Mouse (Mus musculus) embryonic facial prominence, embryonic 13.5 days (tissue): ENCODE measurements around the gene Kirrel3. TPM values are rescaled to one million over a fixed set of nuclear protein-coding genes. Genes with fewer than 3 reads are reported as not detected.

ENCODE experiments used
- ATAC-seq: fragments of 200-750 bp; cut with Nextera tagmentation; 2 replicates; pipeline ENCODE4 v1.8.0; 2017; ENCODE audit warnings: low read depth; ENCODE audit not compliant: insufficient number of reproducible peaks, insufficient read depth, low FRiP score, low TSS enrichment
- H3K27ac ChIP-seq: fragments of 300-500 bp; sonication (generic); 2 replicates; pipeline ENCODE4 v1.5.1; 2015; ENCODE audit warnings: moderate library complexity, mild to moderate bottlenecking, inconsistent platforms
- H3K27me3 ChIP-seq: fragments of 300-500 bp; sonication (generic); 2 replicates; pipeline ENCODE4 v1.6.1; 2015; ENCODE audit warnings: mild to moderate bottlenecking, inconsistent platforms
- H3K36me3 ChIP-seq: fragments of 300-500 bp; sonication (generic); 2 replicates; pipeline ENCODE4 v1.6.1; 2015; ENCODE audit warnings: mild to moderate bottlenecking, inconsistent platforms
- H3K4me1 ChIP-seq: fragments of 300-500 bp; sonication (generic); 2 replicates; pipeline ENCODE4 v1.6.1; 2015; ENCODE audit warnings: inconsistent platforms
- H3K4me2 ChIP-seq: fragments of 300-500 bp; sonication (generic); 2 replicates; pipeline ENCODE4 v1.6.1; 2015; ENCODE audit warnings: moderate library complexity, mild to moderate bottlenecking, inconsistent platforms
- H3K4me3 ChIP-seq: fragments of 300-500 bp; sonication (generic); 2 replicates; pipeline ENCODE4 v1.5.1; 2015; ENCODE audit warnings: mild to moderate bottlenecking, inconsistent platforms
- H3K9ac ChIP-seq: fragments of 300-500 bp; sonication (generic); 2 replicates; pipeline ENCODE4 v1.6.1; 2015; ENCODE audit warnings: mild to moderate bottlenecking, inconsistent platforms
- H3K9me3 ChIP-seq: fragments of 300-500 bp; sonication (generic); 2 replicates; pipeline ENCODE4 v1.6.1; 2016; ENCODE audit warnings: inconsistent platforms
- WGBS: fragments of 180-500 bp; shearing (Covaris S2); methylation state at CpG from one replicate; pipeline ENCODE4 v1.1.7; 2015; ENCODE audit warnings: mixed read lengths; 5-methylcytosine and 5-hydroxymethylcytosine counted together
- polyA plus RNA-seq: library from polyadenylated mRNA; unstranded; fragments of >200 nt; fragmentation: Nextera tagmentation; extraction: Ambion mirVana; gene quantifications from 2 replicates; pipeline ENCODE4 v1.2.1, GENCODE M21; 2015

Gene Kirrel3
- polyA plus RNA-seq, 1 experiment from 2014 or later, result 7.9 TPM

GRCm38 (mm10) chr9:34958183-34958830 lies 472.6 kb downstream of the Kirrel3 start:
- whole genome bisulfite sequencing, result 56% methylated on average over 5 of the region's 5 CpGs

GRCm38 (mm10) chr9:34960736-34961135 lies 475.0 kb downstream of the Kirrel3 start:
- ATAC-seq, result no peak
- H3K4me2 ChIP-seq, result no peak overlapping the region
- peaks cover 15% of the 10 kb centered on the region for H3K4me1 ChIP-seq
- no peaks in the 10 kb centered on the region for H3K9me3 ChIP-seq
- no peak overlapping the region for H3K9ac ChIP-seq
- H3K27ac ChIP-seq, result no peak overlapping the region
- WGBS, result 76% methylated on average over 12 of the region's 12 CpGs
- no peak overlapping the region for H3K4me3 ChIP-seq
- peaks cover 10% of the 10 kb centered on the region; the same call in 1 of the 2 replicates for H3K27me3 ChIP-seq
- no peaks in the 10 kb centered on the region for H3K36me3 ChIP-seq

More at GRCm38 (mm10) chr9:34958183-34958830, 472.6 kb downstream of the Kirrel3 start:
- H3K9me3 ChIP-seq, result no peaks in the 10 kb centered on the region
- ATAC-seq, result no peak
- H3K9ac ChIP-seq, result no peak overlapping the region
- H3K4me2 ChIP-seq, result no peak overlapping the region
- peaks cover 8% of the 10 kb centered on the region; the same call in 1 of the 2 replicates for H3K27me3 ChIP-seq
- H3K4me1 ChIP-seq, result peaks cover 6% of the 10 kb centered on the region; the same call in 1 of the 2 replicates
- no peaks in the 10 kb centered on the region for H3K36me3 ChIP-seq
- no peak overlapping the region for H3K4me3 ChIP-seq
- no peak overlapping the region for H3K27ac ChIP-seq

DNA sequence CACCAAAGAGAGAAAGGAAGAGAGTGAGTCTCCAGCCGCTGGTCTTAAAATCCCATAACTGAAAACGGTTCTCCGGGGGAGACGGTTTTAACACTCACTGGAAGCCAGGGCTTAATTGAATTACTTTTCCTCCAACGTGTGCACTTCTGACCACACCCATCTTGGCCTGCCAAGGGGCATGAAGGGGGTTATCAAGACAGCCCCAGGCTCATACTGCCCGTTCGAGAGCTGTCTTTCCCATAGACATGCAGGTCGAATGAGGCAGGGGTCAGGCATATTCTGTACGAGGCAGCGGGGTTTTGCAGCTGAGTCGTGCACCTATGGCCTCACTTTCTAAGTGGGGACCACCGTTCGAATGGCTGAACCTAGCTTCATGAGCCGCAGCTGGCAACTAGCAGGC lies 475.5 kb downstream of the Kirrel3 start:
- ATAC-seq, result no peak
- H3K27ac ChIP-seq, result no peak overlapping the region
- no peak overlapping the region for H3K4me3 ChIP-seq
- peaks cover 10% of the 10 kb centered on the region; the same call in 1 of the 2 replicates for H3K27me3 ChIP-seq
- peaks cover 15% of the 10 kb centered on the region for H3K4me1 ChIP-seq
- WGBS, result 64% methylated on average over 14 of the region's 14 CpGs
- H3K36me3 ChIP-seq, result no peaks in the 10 kb centered on the region
- H3K9me3 ChIP-seq, result no peaks in the 10 kb centered on the region
- no peak overlapping the region for H3K4me2 ChIP-seq
- H3K9ac ChIP-seq, result no peak overlapping the region

- H3K36me3 ChIP-seq, result no peaks in the 10 kb centered on the region
- no peak overlapping the region for H3K4me3 ChIP-seq
- peaks cover 9% of the 10 kb centered on the region; the same call in 1 of the 2 replicates for H3K27me3 ChIP-seq
- H3K9ac ChIP-seq, result no peak overlapping the region
- WGBS, result 90% methylated on average over 4 of the region's 4 CpGs
- peaks cover 15% of the 10 kb centered on the region for H3K4me1 ChIP-seq
- H3K4me2 ChIP-seq, result no peak overlapping the region
- no peaks in the 10 kb centered on the region for H3K9me3 ChIP-seq
- ATAC-seq, result no peak
- H3K27ac ChIP-seq, result no peak overlapping the region
These were observed 476.6 kb downstream of the Kirrel3 start for GRCm38 (mm10) chr9:34962251-34962650.

DNA sequence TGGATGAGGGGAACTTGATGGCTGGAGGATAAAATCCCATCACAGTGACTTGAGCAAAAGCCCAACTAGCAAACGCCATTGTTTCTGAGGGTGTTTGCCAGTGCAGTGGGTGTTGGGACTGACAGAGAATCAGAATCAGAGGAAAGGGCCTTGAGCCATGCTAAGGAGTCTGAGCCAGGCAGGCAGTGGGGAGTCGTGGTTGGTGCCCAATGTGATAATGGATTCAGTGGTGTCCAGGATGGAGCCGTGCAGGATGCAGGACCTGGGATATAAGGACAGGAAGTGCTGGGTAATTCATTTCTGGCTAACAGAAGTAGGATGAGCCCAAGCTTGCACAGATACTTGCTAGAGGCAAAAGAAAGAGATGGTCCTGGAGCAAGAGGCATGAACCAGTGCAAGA lies 477.9 kb downstream of the Kirrel3 start:
- Histone ChIP-seq H3K4me3 (no peak overlapping the region), H3K27ac (no peak overlapping the region), H3K27me3 (peaks cover 9% of the 10 kb centered on the region; the same call in 1 of the 2 replicates), H3K4me1 (peaks cover 15% of the 10 kb centered on the region), H3K9ac (no peak overlapping the region), H3K4me2 (no peak overlapping the region), H3K9me3 (no peaks in the 10 kb centered on the region), H3K36me3 (no peaks in the 10 kb centered on the region)
- ATAC-seq, result no peak
- 73% methylated on average over 3 of the region's 3 CpGs for WGBS

GRCm38 (mm10) chr9:34964172-34965040 lies 478.7 kb downstream of the Kirrel3 start:
- ATAC-seq, result no peak
- Histone ChIP-seq H3K36me3 (no peaks in the 10 kb centered on the region), H3K9ac (no peak overlapping the region), H3K9me3 (no peaks in the 10 kb centered on the region), H3K4me3 (no peak overlapping the region), H3K27me3 (peaks cover 9% of the 10 kb centered on the region; the same call in 1 of the 2 replicates), H3K27ac (no peak overlapping the region), H3K4me2 (no peak overlapping the region), H3K4me1 (peaks cover 15% of the 10 kb centered on the region)
- WGBS, result 47% methylated on average over 14 of the region's 14 CpGs

DNA sequence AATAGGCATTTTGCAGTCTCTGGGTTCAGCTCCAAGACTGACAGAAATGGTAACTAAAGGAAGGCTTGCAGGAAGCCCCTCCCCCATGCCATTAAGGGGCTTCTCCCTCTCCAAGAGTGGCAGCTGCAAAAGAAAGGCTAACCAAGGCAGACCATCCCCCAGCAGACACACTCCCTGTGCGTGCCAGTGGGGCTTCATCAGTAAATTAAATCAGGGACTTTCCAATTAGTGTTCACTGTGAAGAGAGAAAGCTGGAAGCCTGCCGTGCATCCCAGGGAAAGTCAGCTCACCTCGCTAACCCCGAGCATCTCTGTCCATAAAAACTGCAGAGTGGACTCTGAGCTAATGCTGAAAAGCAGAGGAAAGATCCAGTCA lies 479.3 kb downstream of the Kirrel3 start:
- 19% methylated on average over 4 of the region's 4 CpGs for WGBS
- H3K27me3 ChIP-seq, result peaks cover 9% of the 10 kb centered on the region; the same call in 1 of the 2 replicates
- no peak for ATAC-seq
- peaks cover 20% of the 10 kb centered on the region for H3K4me1 ChIP-seq
- no peak overlapping the region for H3K9ac ChIP-seq
- no peak overlapping the region for H3K4me3 ChIP-seq
- H3K27ac ChIP-seq, result no peak overlapping the region
- H3K9me3 ChIP-seq, result no peaks in the 10 kb centered on the region
- no peaks in the 10 kb centered on the region for H3K36me3 ChIP-seq
- H3K4me2 ChIP-seq, result no peak overlapping the region; the same call in 1 of the 2 replicates

DNA sequence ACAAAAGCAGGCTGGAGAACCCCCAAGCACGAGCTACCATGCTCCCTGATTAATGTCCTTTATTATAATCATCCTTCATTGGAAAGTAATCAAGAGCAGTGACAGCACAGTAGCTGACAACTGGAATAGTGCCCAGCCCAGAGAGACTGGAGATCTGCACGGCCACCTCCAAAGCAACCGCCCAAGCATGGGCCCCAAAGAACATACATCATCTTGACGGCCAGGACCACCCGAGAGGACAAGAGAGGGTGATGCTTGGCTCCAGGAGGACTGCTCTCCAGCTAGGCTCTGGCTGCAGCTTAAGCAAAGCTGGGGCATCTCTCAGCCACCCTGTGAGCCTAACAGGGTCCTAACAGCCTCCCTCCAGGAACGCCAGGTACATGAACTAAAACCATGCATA lies 482.1 kb downstream of the Kirrel3 start:
- Histone ChIP-seq H3K27ac (no peak overlapping the region), H3K9me3 (no peaks in the 10 kb centered on the region), H3K4me2 (no peak overlapping the region), H3K4me3 (no peak overlapping the region), H3K9ac (no peak overlapping the region), H3K4me1 (peaks cover 28% of the 10 kb centered on the region), H3K36me3 (no peaks in the 10 kb centered on the region), H3K27me3 (0 out of 2 replicates have a peak, but pooled peaks cover 6% of the 10 kb centered on the region)
- 76% methylated on average over 6 of the region's 6 CpGs for WGBS
- no peak for ATAC-seq

DNA sequence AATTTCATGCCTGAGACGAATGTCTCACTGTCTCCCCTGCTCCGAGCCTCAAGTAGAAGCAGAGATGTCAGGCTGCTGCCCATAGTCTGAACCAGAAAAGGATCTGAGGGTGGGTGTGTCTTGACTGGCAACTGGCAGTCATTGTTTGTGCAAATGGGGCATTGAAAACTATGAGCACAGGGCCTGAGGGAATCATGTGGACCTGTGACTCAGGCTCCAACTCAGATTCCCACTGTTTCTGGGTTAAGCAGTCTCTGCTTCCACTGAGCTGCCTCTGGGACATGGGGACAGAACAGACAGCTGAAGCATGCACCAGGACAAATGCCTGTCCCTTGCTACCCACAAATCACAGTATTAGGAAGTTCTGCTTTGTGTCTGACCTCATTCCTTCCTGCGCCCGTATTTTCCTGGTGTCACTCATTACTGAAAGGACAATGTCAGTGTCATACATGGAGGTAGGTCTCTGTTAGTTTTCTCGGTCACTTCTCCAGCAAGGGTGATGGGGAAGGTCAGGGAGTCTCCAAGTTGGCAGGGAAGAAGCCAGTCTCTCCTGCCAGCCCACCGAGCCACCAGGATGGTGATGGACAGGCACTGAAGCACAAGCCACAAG lies 484.3 kb downstream of the Kirrel3 start:
- H3K4me2 ChIP-seq, result no peak overlapping the region
- H3K9me3 ChIP-seq, result no peaks in the 10 kb centered on the region
- no peaks in the 10 kb centered on the region for H3K36me3 ChIP-seq
- peaks cover 18% of the 10 kb centered on the region for H3K4me1 ChIP-seq
- H3K27ac ChIP-seq, result no peak overlapping the region; the same call in 1 of the 2 replicates
- ATAC-seq, result no peak
- 0 out of 2 replicates have a peak, but pooled peaks cover 4% of the 10 kb centered on the region for H3K27me3 ChIP-seq
- H3K9ac ChIP-seq, result no peak overlapping the region
- no peak overlapping the region for H3K4me3 ChIP-seq
- 64% methylated on average over 6 of the region's 6 CpGs for WGBS

DNA sequence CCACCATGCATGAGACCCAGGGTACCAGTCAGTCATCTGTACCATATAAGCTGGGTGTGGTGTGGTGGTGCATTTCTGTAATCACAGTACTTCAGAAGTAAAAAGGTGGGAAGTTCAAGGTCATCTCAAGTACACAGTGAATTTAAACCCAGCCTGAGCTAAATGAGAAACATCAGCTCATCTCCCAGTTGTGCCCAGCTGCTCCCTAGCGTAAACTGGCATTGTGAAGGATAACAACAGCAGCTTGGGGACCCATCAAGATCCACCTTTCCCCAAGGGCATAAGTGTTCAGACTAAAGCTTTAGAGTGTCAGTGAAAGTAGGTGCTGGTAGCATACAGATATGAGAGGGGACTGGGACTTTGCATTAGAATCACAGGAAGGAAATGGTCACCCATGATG lies 488.6 kb downstream of the Kirrel3 start:
- H3K4me1 ChIP-seq, result peaks cover 22% of the 10 kb centered on the region
- H3K27me3 ChIP-seq, result no peaks in the 10 kb centered on the region
- H3K27ac ChIP-seq, result no peak overlapping the region
- H3K9me3 ChIP-seq, result no peaks in the 10 kb centered on the region
- 85% methylated on average over 1 of the region's 1 CpGs for WGBS
- no peak for ATAC-seq
- H3K4me2 ChIP-seq, result no peak overlapping the region
- no peak overlapping the region for H3K9ac ChIP-seq
- no peaks in the 10 kb centered on the region for H3K36me3 ChIP-seq
- H3K4me3 ChIP-seq, result no peak overlapping the region

DNA sequence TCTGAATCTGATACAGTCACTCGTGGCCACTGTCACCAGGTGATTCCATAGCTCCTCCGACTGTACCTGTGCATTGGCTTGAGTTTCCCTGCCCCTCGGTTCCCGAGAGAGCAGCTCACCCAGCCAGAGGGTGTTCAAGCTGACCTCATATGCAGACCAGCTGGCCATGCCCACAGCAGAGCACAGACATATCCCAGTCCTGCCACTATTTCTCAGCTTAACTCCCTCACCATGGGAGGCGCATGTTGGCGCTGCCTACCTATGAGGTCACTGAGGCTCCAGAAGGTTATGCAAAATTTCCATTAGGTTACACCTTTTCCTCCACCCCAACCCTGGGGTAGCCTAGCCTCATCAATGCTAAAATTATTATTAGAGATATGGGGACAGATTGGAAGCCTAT lies 489.6 kb downstream of the Kirrel3 start:
- H3K4me1 ChIP-seq, result peaks cover 16% of the 10 kb centered on the region
- 85% methylated on average over 6 of the region's 6 CpGs for whole genome bisulfite sequencing
- H3K27me3 ChIP-seq, result no peaks in the 10 kb centered on the region
- no peaks in the 10 kb centered on the region for H3K9me3 ChIP-seq
- no peak for ATAC-seq
- no peak overlapping the region for H3K4me2 ChIP-seq
- no peaks in the 10 kb centered on the region for H3K36me3 ChIP-seq
- no peak overlapping the region for H3K4me3 ChIP-seq
- H3K9ac ChIP-seq, result no peak overlapping the region
- H3K27ac ChIP-seq, result no peak overlapping the region
